Mouse (Mus musculus) naive thymus-derived CD4-positive, alpha-beta T cell, adult 2 months (primary cell): ENCODE results near the gene Plscr2.
A peak's percentile ranks its signal among the peaks of the same experiment; 100 is the strongest.

ENCODE experiments used
- DNase-seq: peaks from one replicate; pipeline ENCODE4 v3.0.0-alpha.2; 2011; ENCODE audit warnings: low read depth

Plscr2 gene

GRCm38 (mm10) chr9:92275486-92276207 is at the start of gene Plscr2:
Plscr2 (plus strand) TSS chr9:92275602.
- no peak for DNase-seq

GRCm38 (mm10) chr9:92226127-92226655 is 49.2 kb upstream of the Plscr2 start:
- no peak for DNase-seq

GRCm38 (mm10) chr9:92226795-92227194 is 48.6 kb upstream of the Plscr2 start:
- DNase-seq: no peak

- peak; percentile 13 for DNase-seq
These were observed 46.3 kb upstream of the Plscr2 start for GRCm38 (mm10) chr9:92228867-92229832.

GRCm38 (mm10) chr9:92229833-92230205 is 45.6 kb upstream of the Plscr2 start:
- no peak for DNase-seq

- no peak for DNase-seq
These were observed 40.4 kb upstream of the Plscr2 start for GRCm38 (mm10) chr9:92234901-92235458.

GRCm38 (mm10) chr9:92248773-92249446 is 26.5 kb upstream of the Plscr2 start:
- no peak for DNase-seq

GRCm38 (mm10) chr9:92249447-92249852 is 26.0 kb upstream of the Plscr2 start, which contains the start of gene Plscr1:
Plscr1 (plus strand) TSS chr9:92249750.
- DNase-seq: no peak

- peak; percentile 42 for DNase-seq
These were observed 25.2 kb upstream of the Plscr2 start for GRCm38 (mm10) chr9:92249987-92250772.

GRCm38 (mm10) chr9:92252718-92253117 is 22.7 kb upstream of the Plscr2 start:
- DNase-seq: no peak

- DNase-seq: no peak
These were observed 21.6 kb upstream of the Plscr2 start for GRCm38 (mm10) chr9:92253585-92254321.

GRCm38 (mm10) chr9:92260481-92261159 is 14.8 kb upstream of the Plscr2 start:
- DNase-seq: no peak

- peak; percentile 50 for DNase-seq
These were observed 9.7 kb upstream of the Plscr2 start for GRCm38 (mm10) chr9:92265719-92266118.

- DNase-seq: no peak
These were observed 8.7 kb upstream of the Plscr2 start for GRCm38 (mm10) chr9:92266558-92267171.

- DNase-seq: no peak
These were observed 7.7 kb upstream of the Plscr2 start for GRCm38 (mm10) chr9:92267732-92268131.

- DNase-seq: no peak
These were observed 5.5 kb upstream of the Plscr2 start for GRCm38 (mm10) chr9:92269829-92270404.

- no peak for DNase-seq
These were observed 4.5 kb upstream of the Plscr2 start for GRCm38 (mm10) chr9:92270927-92271326.

- no peak for DNase-seq
These were observed 2.8 kb upstream of the Plscr2 start for GRCm38 (mm10) chr9:92272650-92273049.

- no peak for DNase-seq
These were observed 2.1 kb upstream of the Plscr2 start for GRCm38 (mm10) chr9:92273271-92273670.
